Mouse (Mus musculus): ENCODE results near the gene Slc15a5. TPM values are rescaled to one million over a fixed set of nuclear protein-coding genes. Genes with fewer than 3 reads are reported as not detected.

Slc15a5 gene
- polyA plus RNA-seq (2014; fragmentation: Illumina TruSeq; extraction: RNeasy Lipid Tissue Mini Kit (QIAGEN cat#74804); ENCODE audit: low read depth, low replicate concordance), result not detected

DNA sequence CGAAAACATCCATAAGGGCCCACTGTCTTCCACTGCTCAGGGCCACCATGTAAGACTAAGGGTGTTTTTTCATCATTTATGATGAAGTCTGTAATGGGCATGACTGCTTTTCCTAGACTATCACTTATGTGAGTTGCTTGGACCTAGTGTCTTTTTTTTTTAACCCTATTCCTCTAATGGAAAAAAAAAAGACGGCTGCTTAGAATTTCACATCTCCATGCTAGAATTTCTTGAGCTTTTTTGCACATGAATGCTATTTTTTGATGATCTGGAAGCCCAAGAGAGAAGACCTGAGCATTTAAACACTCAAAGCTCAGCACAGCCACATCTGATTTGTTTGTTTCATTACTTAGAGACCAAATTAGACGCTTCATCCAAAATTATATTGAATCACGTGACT is at the start of gene Slc15a5:
Gene Slc15a5 (minus strand): TSS at position 101 of the 400 bp plus-strand sequence.

Other genes with a start within 250 kb of the Slc15a5 start
- 134 TPM for gene Mgst1, start 60.4 kb upstream of the Slc15a5 start, polyA plus RNA-seq (2014; fragmentation: Illumina TruSeq; extraction: RNeasy Lipid Tissue Mini Kit (QIAGEN cat#74804); ENCODE audit: low read depth, low replicate concordance)